Mouse (Mus musculus) liver, embryonic 14.5 days (tissue): ENCODE results near the gene Tmem209.

Experiments used
- CTCF ChIP-seq: IDR thresholded peaks from 2 replicates; pipeline ENCODE4 v1.5.1; 2016; ENCODE audit warnings: antibody characterized with exemption, low read depth, control low read depth
- EP300 ChIP-seq: IDR thresholded peaks from 2 replicates; pipeline ENCODE4 v1.6.1; 2016; ENCODE audit warnings: antibody characterized with exemption, low read depth

GRCm38 (mm10) chr6:30551644-30552580 is 42.3 kb upstream of the Tmem209 start:
- no peak for TF ChIP-seq CTCF
- TF ChIP-seq EP300: no peak
